Mouse (Mus musculus): ENCODE measurements around the gene Pigm.
A peak's percentile ranks its signal among the peaks of the same experiment; 100 is the strongest.

Gene Pigm

GRCm38 (mm10) chr1:172352001-172352400 lies 24.3 kb upstream of the Pigm start:
- no peak for DNase-seq (ENCODE audit: low read depth, low spot score)

GRCm38 (mm10) chr1:172352453-172352852 lies 23.9 kb upstream of the Pigm start:
- no peak for DNase-seq (ENCODE audit: low read depth, low spot score)

GRCm38 (mm10) chr1:172355336-172355735 lies 21.0 kb upstream of the Pigm start:
- no peak for DNase-seq (ENCODE audit: low read depth, low spot score)

- DNase-seq (ENCODE audit: low read depth, low spot score), result no peak
Observed at GRCm38 (mm10) chr1:172357550-172357949, 18.8 kb upstream of the Pigm start.

GRCm38 (mm10) chr1:172358341-172358740 lies 18.0 kb upstream of the Pigm start:
- no peak for DNase-seq (ENCODE audit: low read depth, low spot score)

- DNase-seq (ENCODE audit: low read depth, low spot score), result no peak
Observed at GRCm38 (mm10) chr1:172364684-172365083, 11.7 kb upstream of the Pigm start.

- no peak for DNase-seq (ENCODE audit: low read depth, low spot score)
Observed at GRCm38 (mm10) chr1:172368768-172369418, 7.5 kb upstream of the Pigm start.

- DNase-seq (ENCODE audit: low read depth, low spot score), result no peak
Observed at GRCm38 (mm10) chr1:172376758-172377458, 562 bp downstream of the Pigm start.

GRCm38 (mm10) chr1:172380066-172380465 lies 3.7 kb downstream of the Pigm start:
- no peak for DNase-seq (ENCODE audit: low read depth, low spot score)

GRCm38 (mm10) chr1:172382090-172382489 lies 5.7 kb downstream of the Pigm start:
- no peak for DNase-seq (ENCODE audit: low read depth, low spot score)

GRCm38 (mm10) chr1:172387246-172387645 lies 10.9 kb downstream of the Pigm start:
- no peak for DNase-seq (ENCODE audit: low read depth, low spot score)

GRCm38 (mm10) chr1:172390769-172391168 lies 14.4 kb downstream of the Pigm start:
- no peak for DNase-seq (ENCODE audit: low read depth, low spot score)

GRCm38 (mm10) chr1:172391807-172392581 lies 15.6 kb downstream of the Pigm start:
- no peak for DNase-seq (ENCODE audit: low read depth, low spot score)

GRCm38 (mm10) chr1:172392643-172393170 lies 16.4 kb downstream of the Pigm start:
- DNase-seq (ENCODE audit: low read depth, low spot score), result no peak

GRCm38 (mm10) chr1:172393739-172394138 lies 17.4 kb downstream of the Pigm start:
- DNase-seq (ENCODE audit: low read depth, low spot score), result no peak

- no peak for DNase-seq (ENCODE audit: low read depth, low spot score)
Observed at GRCm38 (mm10) chr1:172396996-172397752, 20.8 kb downstream of the Pigm start.

- DNase-seq (ENCODE audit: low read depth, low spot score), result no peak
Observed at GRCm38 (mm10) chr1:172406077-172406706, 29.8 kb downstream of the Pigm start.

GRCm38 (mm10) chr1:172408996-172409395 lies 32.6 kb downstream of the Pigm start:
- DNase-seq (ENCODE audit: low read depth, low spot score), result peak; percentile 16

- DNase-seq (ENCODE audit: low read depth, low spot score), result no peak
Observed at GRCm38 (mm10) chr1:172409431-172409830, 33.1 kb downstream of the Pigm start.

GRCm38 (mm10) chr1:172410806-172411205 lies 34.5 kb downstream of the Pigm start:
- DNase-seq (ENCODE audit: low read depth, low spot score), result no peak

- DNase-seq (ENCODE audit: low read depth, low spot score), result no peak
Observed at GRCm38 (mm10) chr1:172412204-172412603, 35.9 kb downstream of the Pigm start.

Data from telencephalon, adult 2 months (tissue).